ENCODE assay signal across 33 mouse cellular contexts in genomic region chr6:115230557-115230956, GRCm38 (mm10). TPM values are rescaled to one million over a fixed set of nuclear protein-coding genes. Genes with fewer than 3 reads are reported as not detected.
A peak's percentile ranks its signal among the peaks of the same experiment; 100 is the strongest.
DNase-seq lines count a peak whose midpoint lies in the region; ATAC-seq and TF ChIP-seq lines count a peak whose summit lies in the region.
"Had no signal": no experiment of that assay in that cellular context is flagged by ENCODE, and none has a peak within 500 bp of the region (broad histone marks: within the 10 kb centered on the region; RNA-seq: fewer than 3 reads in every experiment).

No protein-coding gene starts in this region.

- intact Hi-C loops in heart, adult 2 months (cut with DNase I) = loop anchor here (5.0 to 10.0 kb wide), 2 partner anchors 774 to 1412 kb away; no protein-coding TSS in a partner anchor
- intact Hi-C loops in heart, postnatal 14 days (cut with DNase I) = loop anchor here (5.0 kb wide), 2 partner anchors 117 to 132 kb away; partner anchors contain the start of gene Pparg
- intact Hi-C loops in heart, postnatal 10 days (cut with DNase I) = loop anchor here (5.0 kb wide), 1 partner anchor 292 kb away; no protein-coding TSS in a partner anchor

- no peaks in the 10 kb centered on the region for H3K9me3 ChIP-seq in stomach, embryonic 16.5 days (replicated peaks; ENCODE audit: control insufficient read depth, low read length)
- H3K9me3 ChIP-seq: embryonic facial prominence, embryonic 10.5 days; embryonic facial prominence, embryonic 13.5 days; forebrain, embryonic 12.5 days; forebrain, embryonic 15.5 days; heart, embryonic 15.5 days; hindbrain, embryonic 10.5 days; hindbrain, embryonic 13.5 days; intestine, embryonic 15.5 days had no signal

- peak overlapping the region; percentile 87 for H3K27ac ChIP-seq in heart, adult 2 months
- peak overlapping the region; percentile 81 for H3K27ac ChIP-seq in brown adipose tissue, adult 24 weeks (replicated peaks; ENCODE audit: low read depth, low read length)
- peak overlapping the region; percentile 43; the same call in 1 of the 2 replicates for H3K27ac ChIP-seq in stomach, embryonic 16.5 days (ENCODE audit: low read length)
- H3K27ac ChIP-seq: embryonic facial prominence, embryonic 10.5 days; embryonic facial prominence, embryonic 13.5 days; forebrain, embryonic 12.5 days; forebrain, embryonic 15.5 days; heart, embryonic 15.5 days; hindbrain, embryonic 10.5 days; hindbrain, embryonic 13.5 days; intestine, embryonic 15.5 days had no signal

- TF ChIP-seq POLR2A in heart, adult 2 months (IDR thresholded peaks at IDR 0.05; ENCODE audit: insufficient read depth, low read depth, low read length) = no peak; the same call in 1 of the 2 replicates

- ATAC-seq in stomach, embryonic 16.5 days (ENCODE audit: insufficient read depth, low FRiP score) = no peak
- ATAC-seq: CD4-positive, CD25-positive, alpha-beta regulatory T cell, adult 4 months; forebrain, embryonic 15.5 days; hindbrain, embryonic 16.5 days; intestine, embryonic 15.5 days had no signal

- no peak overlapping the region for H3K4me3 ChIP-seq in heart, adult 2 months
- H3K4me3 ChIP-seq in brown adipose tissue, adult 24 weeks (ENCODE audit: insufficient read depth, low read depth, low read length) = no peak overlapping the region
- no peak overlapping the region for H3K4me3 ChIP-seq in stomach, embryonic 16.5 days (replicated peaks; ENCODE audit: low read length)
- H3K4me3 ChIP-seq: embryonic facial prominence, embryonic 10.5 days; embryonic facial prominence, embryonic 13.5 days; erythroblast, embryonic 14.5 days; forebrain, embryonic 12.5 days; forebrain, embryonic 15.5 days; heart, embryonic 15.5 days; hindbrain, embryonic 10.5 days; hindbrain, embryonic 13.5 days; intestine, embryonic 15.5 days had no signal

- WGBS in heart, adult 2 months = 51% methylated on average over 3 of the region's 3 CpGs
- 70% methylated on average over 3 of the region's 3 CpGs for WGBS in stomach, embryonic 16.5 days

- no peak overlapping the region for H3K4me2 ChIP-seq in stomach, embryonic 16.5 days (ENCODE audit: low read depth, low read length)
- H3K4me2 ChIP-seq: embryonic facial prominence, embryonic 13.5 days; forebrain, embryonic 12.5 days; forebrain, embryonic 15.5 days; heart, embryonic 11.5 days; heart, embryonic 15.5 days; hindbrain, embryonic 13.5 days; intestine, embryonic 15.5 days had no signal

- no peak overlapping the region for H3K9ac ChIP-seq in heart, adult 2 months (ENCODE audit: low read depth, low read length)
- no peak overlapping the region for H3K9ac ChIP-seq in stomach, embryonic 16.5 days (ENCODE audit: low read length)
- H3K9ac ChIP-seq: embryonic facial prominence, embryonic 13.5 days; forebrain, embryonic 12.5 days; forebrain, embryonic 15.5 days; heart, embryonic 15.5 days; hindbrain, embryonic 13.5 days; intestine, embryonic 15.5 days had no signal

- H3K27me3 ChIP-seq in heart, adult 2 months (ENCODE audit: control insufficient read depth, insufficient read depth, low read length) = no peaks in the 10 kb centered on the region
- H3K27me3 ChIP-seq in stomach, embryonic 16.5 days (ENCODE audit: control insufficient read depth, insufficient read depth, low read length) = no peaks in the 10 kb centered on the region
- H3K27me3 ChIP-seq: forebrain, embryonic 12.5 days; forebrain, embryonic 15.5 days; hindbrain, embryonic 13.5 days; intestine, embryonic 15.5 days had no signal

- H3K79me2 ChIP-seq in heart, adult 2 months (replicated peaks; ENCODE audit: control insufficient read depth, insufficient read depth, low read length) = no peaks in the 10 kb centered on the region

- H3K4me1 ChIP-seq in heart, adult 2 months (ENCODE audit: control insufficient read depth, insufficient read depth, low read length) = peaks cover 6% of the 10 kb centered on the region
- H3K4me1 ChIP-seq in brown adipose tissue, adult 24 weeks (ENCODE audit: control insufficient read depth, insufficient read depth, insufficient read length, low read length) = peaks cover 15% of the 10 kb centered on the region
- peaks cover 13% of the 10 kb centered on the region for H3K4me1 ChIP-seq in stomach, embryonic 16.5 days (ENCODE audit: control insufficient read depth, insufficient read depth, low read length)
- H3K4me1 ChIP-seq: embryonic facial prominence, embryonic 10.5 days; embryonic facial prominence, embryonic 13.5 days; forebrain, embryonic 12.5 days; heart, embryonic 15.5 days; hindbrain, embryonic 10.5 days; hindbrain, embryonic 13.5 days; intestine, embryonic 15.5 days had no signal

- no peak for TF ChIP-seq EP300 in heart, adult 2 months (IDR thresholded peaks at IDR 0.05; ENCODE audit: insufficient read depth, low read depth, low read length)

- no peak for TF ChIP-seq CTCF in heart, adult 2 months (IDR thresholded peaks at IDR 0.05)

- DNase-seq in heart, adult 2 months = peak; percentile 14 to 26
- DNase-seq in heart, postnatal 14 days = no peak
- peak; percentile 10 to 13 for DNase-seq in heart, postnatal 10 days
- no peak for DNase-seq in heart, postnatal 4 days
- DNase-seq: adrenal gland, adult 2 months; adrenal gland, postnatal 14 days; cerebellum, adult 11-12 months; cerebellum, adult 8-10 months; cerebellum, postnatal 10 days; cerebellum, postnatal 36 days; embryo, embryonic 11 days; gastrocnemius, postnatal 10 days; kidney, adult 11 months had no signal

- peaks cover 14% of the 10 kb centered on the region for H3K36me3 ChIP-seq in heart, adult 2 months (ENCODE audit: control insufficient read depth, insufficient read depth, low read length)
- no peaks in the 10 kb centered on the region for H3K36me3 ChIP-seq in stomach, embryonic 16.5 days (ENCODE audit: control insufficient read depth, insufficient read depth, low read length)
- H3K36me3 ChIP-seq: embryonic facial prominence, embryonic 10.5 days; embryonic facial prominence, embryonic 13.5 days; forebrain, embryonic 12.5 days; forebrain, embryonic 15.5 days; heart, embryonic 15.5 days; hindbrain, embryonic 10.5 days; hindbrain, embryonic 13.5 days; intestine, embryonic 15.5 days had no signal

RNA-seq across cellular contexts. Expression of gene Gm17482, which starts 3.4 kb away (rescaled TPM):
- total RNA-seq in heart, adult 2 months (2021) = not detected
- not detected in 2 replicates for polyA plus RNA-seq in heart, adult 2 months (2012; rRNA removed)
- total RNA-seq in heart, postnatal 14 days (2021) = not detected
- not detected for total RNA-seq in heart, postnatal 10 days (2021)
- not detected for total RNA-seq in heart, postnatal 4 days (2021)
- polyA plus RNA-seq in brown adipose tissue, adult 24 weeks (2012; ENCODE audit: insufficient read depth, insufficient read length, missing spikeins) = not detected in 2 replicates
- polyA plus RNA-seq in stomach, embryonic 16.5 days (2015; fragmentation: Nextera tagmentation; extraction: Ambion mirVana) = not detected in 2 replicates
- total RNA-seq: adrenal gland, adult 2 months; adrenal gland, postnatal 14 days; adrenal gland, postnatal 4 days; gastrocnemius, postnatal 10 days; gastrocnemius, postnatal 4 days; heart, adult 18-20 months; MEL had no signal
- polyA plus RNA-seq: adrenal gland, adult 2 months; C2C12; CD4-positive, CD25-positive, alpha-beta regulatory T cell, adult 4 months; cortical plate, adult 2 months; embryonic facial prominence, embryonic 10.5 days; embryonic facial prominence, embryonic 13.5 days; erythroblast, embryonic 14.5 days; forebrain, embryonic 12.5 days; forebrain, embryonic 15.5 days; heart, embryonic 11.5 days; heart, embryonic 15.5 days; hindbrain, embryonic 10.5 days; hindbrain, embryonic 13.5 days; hindbrain, embryonic 16.5 days; intestine, embryonic 15.5 days had no signal

RNA-seq across cellular contexts. Expression of gene Timp4, which starts 21.4 kb away (rescaled TPM):
- total RNA-seq in heart, adult 2 months (2021) = 10 to 100 TPM; 29.9 to 41.5 TPM
- polyA plus RNA-seq in heart, adult 2 months (2012; rRNA removed) = 24.6 and 37.7 TPM in 2 replicates
- 10 to 100 TPM; 27.9 to 29.4 TPM for total RNA-seq in heart, postnatal 14 days (2021)
- total RNA-seq in heart, postnatal 10 days (2021) = 10 to 100 TPM in 1 of 2 experiments, 1 to 10 TPM in 1; 3.8 to 28.3 TPM
- 1 to 10 TPM; 1.3 to 2.2 TPM for total RNA-seq in heart, postnatal 4 days (2021)
- polyA plus RNA-seq in brown adipose tissue, adult 24 weeks (2012; ENCODE audit: insufficient read depth, insufficient read length, missing spikeins) = 11.1 and 36.6 TPM in 2 replicates
- polyA plus RNA-seq in stomach, embryonic 16.5 days (2015; fragmentation: Nextera tagmentation; extraction: Ambion mirVana) = 1.1 and 1.4 TPM in 2 replicates
- total RNA-seq: MEL had no signal
- polyA plus RNA-seq: erythroblast, embryonic 14.5 days had no signal

Comparison
In these comparisons a context has a peak if more than half of its experiments do, and no peak if none do; other contexts are left out.
1. DNase-seq: peak in heart, adult 2 months (2 of 2) and heart, postnatal 10 days (2 of 2); none in heart, postnatal 14 days (0 of 2) and heart, postnatal 4 days (single experiment).
2. Peak in every context shown above with its lines, with median percentiles within 50 percentile points of each other: H3K27ac ChIP-seq.